Mouse (Mus musculus) adrenal gland, postnatal 10 days (tissue): ENCODE measurements around the gene Coro1c. TPM values are rescaled to one million over a fixed set of nuclear protein-coding genes. Genes with fewer than 3 reads are reported as not detected.

Source experiments
- total RNA-seq, 2 experiments: library from RNA; stranded (reverse); gene quantifications; 2 replicates each; pipeline ENCODE4 v1.2.3; 2021

The Coro1c gene
- total RNA-seq, 2 experiments from 2014 or later, result 66.4 to 78.9 TPM

Other genes with a start within 250 kb of the Coro1c start
- gene 1700069L16Rik, start 184.0 kb downstream of the Coro1c start, total RNA-seq, result not detected
- 1 to 10 TPM; 7.3 to 7.7 TPM for gene Ficd, start 173.0 kb downstream of the Coro1c start, total RNA-seq
- gene Sart3, start 136.2 kb downstream of the Coro1c start, total RNA-seq, result 10 to 100 TPM; 26.3 to 31.3 TPM
- gene Iscu, start 136.0 kb downstream of the Coro1c start, total RNA-seq, result 100 to 1,000 TPM; 344 to 362 TPM
- 10 to 100 TPM; 14.0 to 18.0 TPM for gene Tmem119, start 108.2 kb downstream of the Coro1c start, total RNA-seq
- gene Selplg, start 76.1 kb downstream of the Coro1c start, total RNA-seq, result 1 to 10 TPM; 6.6 to 6.9 TPM
- 10 to 100 TPM; 14.2 to 20.0 TPM for gene Ssh1, start 85.1 kb upstream of the Coro1c start, total RNA-seq
- gene Dao, start 94.9 kb upstream of the Coro1c start, total RNA-seq, result not detected
- gene Usp30, start 156.7 kb upstream of the Coro1c start, total RNA-seq, result 10 to 100 TPM; 22.8 to 28.8 TPM
- 1 to 10 TPM; 3.1 to 4.4 TPM for gene Svop, start 182.8 kb upstream of the Coro1c start, total RNA-seq
- gene Alkbh2, start 219.5 kb upstream of the Coro1c start, total RNA-seq, result 1 to 10 TPM; 6.3 to 8.6 TPM
- 10 to 100 TPM; 11.4 to 13.3 TPM for gene Ung, start 221.6 kb upstream of the Coro1c start, total RNA-seq
- gene Acacb, start 237.8 kb upstream of the Coro1c start, total RNA-seq, result 100 to 1,000 TPM; 113 to 138 TPM